Mouse (Mus musculus): Measurements from ENCODE around the gene Atxn2. TPM values are rescaled to one million over a fixed set of nuclear protein-coding genes. Genes with fewer than 3 reads are reported as not detected.
A peak's percentile ranks its signal among the peaks of the same experiment; 100 is the strongest.

Atxn2 gene
- polyA plus RNA-seq, 1 experiment from 2014 or later, result 70.5 TPM

GRCm38 (mm10) chr5:121809667-121810224, 98.6 kb downstream of the Atxn2 start:
- 0 out of 2 replicates have a peak, but pooled peaks cover 3% of the 10 kb centered on the region for H3K4me1 ChIP-seq
- H3K9me3 ChIP-seq, result no peaks in the 10 kb centered on the region
- no peak overlapping the region for H3K27ac ChIP-seq
- 61% methylated on average over 5 of the region's 5 CpGs for WGBS
- H3K4me2 ChIP-seq, result no peak overlapping the region
- H3K27me3 ChIP-seq (replicated peaks), result no peaks in the 10 kb centered on the region
- no peak for ATAC-seq (ENCODE audit: insufficient read depth, low FRiP score, low read depth)
- H3K4me3 ChIP-seq (replicated peaks), result no peak overlapping the region
- H3K36me3 ChIP-seq, result peaks cover 38% of the 10 kb centered on the region
- no peak overlapping the region for H3K9ac ChIP-seq

GRCm38 (mm10) chr5:121810331-121811151, 99.4 kb downstream of the Atxn2 start:
- Histone ChIP-seq H3K9me3 (no peaks in the 10 kb centered on the region), H3K9ac (no peak overlapping the region), H3K4me3 (replicated peaks) (no peak overlapping the region), H3K27ac (no peak overlapping the region), H3K27me3 (replicated peaks) (no peaks in the 10 kb centered on the region), H3K4me1 (0 out of 2 replicates have a peak, but pooled peaks cover 3% of the 10 kb centered on the region), H3K4me2 (no peak overlapping the region), H3K36me3 (peaks cover 42% of the 10 kb centered on the region)
- ATAC-seq (ENCODE audit: insufficient read depth, low FRiP score, low read depth), result no peak
- 81% methylated on average over 17 of the region's 17 CpGs for WGBS

- Histone ChIP-seq H3K9me3 (no peaks in the 10 kb centered on the region), H3K4me3 (replicated peaks) (no peak overlapping the region), H3K4me1 (0 out of 2 replicates have a peak, but pooled peaks cover 3% of the 10 kb centered on the region), H3K9ac (no peak overlapping the region), H3K4me2 (no peak overlapping the region), H3K36me3 (peaks cover 49% of the 10 kb centered on the region), H3K27ac (peak overlapping the region; percentile 12), H3K27me3 (replicated peaks) (no peaks in the 10 kb centered on the region)
- 77% methylated on average over 5 of the region's 5 CpGs for WGBS
- no peak for ATAC-seq (ENCODE audit: insufficient read depth, low FRiP score, low read depth)
Observed at GRCm38 (mm10) chr5:121811485-121811931, 100.4 kb downstream of the Atxn2 start.

GRCm38 (mm10) chr5:121812526-121813243, 101.5 kb downstream of the Atxn2 start:
- no peak for ATAC-seq (ENCODE audit: insufficient read depth, low FRiP score, low read depth)
- Histone ChIP-seq H3K27me3 (replicated peaks) (no peaks in the 10 kb centered on the region), H3K27ac (0 out of 2 replicates have a peak overlapping the region, but pooled peaks have one; percentile 8), H3K4me3 (replicated peaks) (no peak overlapping the region), H3K4me2 (no peak overlapping the region), H3K9me3 (no peaks in the 10 kb centered on the region), H3K36me3 (peaks cover 57% of the 10 kb centered on the region), H3K9ac (no peak overlapping the region), H3K4me1 (0 out of 2 replicates have a peak, but pooled peaks cover 3% of the 10 kb centered on the region)
- WGBS, result 78% methylated on average over 7 of the region's 7 CpGs

GRCm38 (mm10) chr5:121813744-121814143, 102.6 kb downstream of the Atxn2 start:
- Histone ChIP-seq H3K4me1 (0 out of 2 replicates have a peak, but pooled peaks cover 3% of the 10 kb centered on the region), H3K27me3 (replicated peaks) (no peaks in the 10 kb centered on the region), H3K36me3 (peaks cover 67% of the 10 kb centered on the region), H3K27ac (no peak overlapping the region), H3K9me3 (no peaks in the 10 kb centered on the region), H3K4me2 (no peak overlapping the region), H3K4me3 (replicated peaks) (no peak overlapping the region), H3K9ac (no peak overlapping the region)
- ATAC-seq (ENCODE audit: insufficient read depth, low FRiP score, low read depth), result no peak; the same call in 1 of the 2 replicates
- 88% methylated on average over 10 of the region's 10 CpGs for WGBS

DNA sequence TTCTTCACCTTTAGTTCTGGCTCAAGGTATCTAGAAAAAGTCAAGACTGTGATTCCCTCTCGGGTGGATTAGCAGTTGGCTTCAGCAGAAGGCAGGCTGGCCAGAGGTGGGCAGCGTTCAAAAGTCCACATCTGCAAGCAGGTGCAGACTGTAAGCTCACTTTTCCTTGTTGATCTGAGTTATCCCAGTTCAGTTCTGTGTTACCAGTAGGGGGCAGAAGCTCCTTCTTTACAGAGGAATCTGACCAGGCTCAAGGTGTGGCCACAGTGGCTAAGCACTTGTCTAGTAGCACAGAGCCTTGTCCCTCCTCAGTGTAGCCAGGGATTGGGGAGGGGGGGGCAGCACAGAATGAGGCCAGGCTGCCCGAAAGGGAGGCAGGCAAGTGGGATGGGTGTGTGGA, 103.9 kb downstream of the Atxn2 start:
- H3K9ac ChIP-seq, result no peak overlapping the region
- peaks cover 75% of the 10 kb centered on the region for H3K36me3 ChIP-seq
- H3K4me3 ChIP-seq (replicated peaks), result no peak overlapping the region
- 0 out of 2 replicates have a peak, but pooled peaks have one; percentile 33 for ATAC-seq (ENCODE audit: insufficient read depth, low FRiP score, low read depth)
- H3K4me1 ChIP-seq, result no peaks in the 10 kb centered on the region
- H3K27me3 ChIP-seq (replicated peaks), result no peaks in the 10 kb centered on the region
- H3K27ac ChIP-seq, result no peak overlapping the region
- no peaks in the 10 kb centered on the region for H3K9me3 ChIP-seq
- WGBS, result 68% methylated on average over 3 of the region's 3 CpGs
- H3K4me2 ChIP-seq, result no peak overlapping the region

GRCm38 (mm10) chr5:121815867-121816380, 104.8 kb downstream of the Atxn2 start:
- WGBS, result 75% methylated on average over 8 of the region's 8 CpGs
- Histone ChIP-seq H3K36me3 (peaks cover 69% of the 10 kb centered on the region), H3K4me2 (no peak overlapping the region), H3K27me3 (replicated peaks) (no peaks in the 10 kb centered on the region), H3K27ac (no peak overlapping the region), H3K9me3 (no peaks in the 10 kb centered on the region), H3K9ac (no peak overlapping the region), H3K4me3 (replicated peaks) (no peak overlapping the region), H3K4me1 (no peaks in the 10 kb centered on the region)
- ATAC-seq (ENCODE audit: insufficient read depth, low FRiP score, low read depth), result no peak

DNA sequence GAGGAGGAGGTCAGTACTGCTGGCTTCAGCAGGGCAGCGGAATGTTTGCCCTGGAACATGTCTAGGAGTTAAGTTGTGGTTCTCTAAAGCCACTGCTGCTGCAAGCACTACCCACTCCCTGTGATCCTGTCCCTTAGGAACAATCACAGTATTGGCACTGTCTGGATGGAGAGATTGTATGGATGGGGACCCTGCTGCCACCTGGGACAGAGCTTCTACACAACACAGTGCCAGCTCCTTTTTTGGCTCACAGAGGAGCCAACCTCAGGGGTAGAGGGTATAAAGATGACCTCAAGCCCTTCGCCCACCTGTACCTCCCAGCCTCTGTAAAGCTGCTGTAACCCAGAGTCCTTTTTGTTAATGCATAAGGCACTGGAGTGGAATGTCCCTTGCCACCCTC, 105.5 kb downstream of the Atxn2 start:
- Histone ChIP-seq H3K36me3 (peaks cover 62% of the 10 kb centered on the region), H3K4me3 (replicated peaks) (no peak overlapping the region), H3K27ac (no peak overlapping the region), H3K27me3 (replicated peaks) (no peaks in the 10 kb centered on the region), H3K9me3 (no peaks in the 10 kb centered on the region), H3K4me2 (no peak overlapping the region), H3K4me1 (no peaks in the 10 kb centered on the region), H3K9ac (no peak overlapping the region)
- WGBS, result 94% methylated on average over 2 of the region's 2 CpGs
- no peak for ATAC-seq (ENCODE audit: insufficient read depth, low FRiP score, low read depth)

DNA sequence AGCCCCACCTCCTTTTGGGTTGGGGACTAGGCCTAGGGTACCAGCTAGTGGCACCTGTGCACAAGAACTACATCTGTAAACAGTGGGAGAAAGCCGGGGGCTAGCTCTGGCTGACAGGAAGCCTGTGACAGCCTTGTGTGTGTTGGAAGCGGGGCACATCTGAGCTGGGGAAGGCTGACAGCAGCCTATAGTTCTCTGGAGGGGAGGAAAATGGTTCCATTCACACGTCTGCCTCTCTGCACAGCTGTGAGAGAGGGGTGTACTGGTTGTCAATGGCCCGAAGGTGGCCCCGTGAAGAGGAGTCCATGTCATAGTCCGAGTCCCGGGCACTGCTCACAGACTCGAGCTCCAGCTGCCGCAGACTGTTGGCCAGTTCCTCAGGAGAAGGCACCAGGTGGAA, 106.4 kb downstream of the Atxn2 start:
- Histone ChIP-seq H3K4me2 (no peak overlapping the region), H3K9me3 (no peaks in the 10 kb centered on the region), H3K9ac (no peak overlapping the region), H3K4me1 (no peaks in the 10 kb centered on the region), H3K27ac (no peak overlapping the region), H3K36me3 (peaks cover 53% of the 10 kb centered on the region), H3K27me3 (replicated peaks) (no peaks in the 10 kb centered on the region), H3K4me3 (replicated peaks) (no peak overlapping the region)
- WGBS, result 81% methylated on average over 9 of the region's 9 CpGs
- no peak for ATAC-seq (ENCODE audit: insufficient read depth, low FRiP score, low read depth)

GRCm38 (mm10) chr5:121818401-121818800, 107.3 kb downstream of the Atxn2 start:
- no peak overlapping the region for H3K4me2 ChIP-seq
- H3K27me3 ChIP-seq (replicated peaks), result no peaks in the 10 kb centered on the region
- H3K4me1 ChIP-seq, result no peaks in the 10 kb centered on the region
- no peak overlapping the region for H3K4me3 ChIP-seq (replicated peaks)
- no peak overlapping the region for H3K9ac ChIP-seq
- peaks cover 45% of the 10 kb centered on the region for H3K36me3 ChIP-seq
- 92% methylated on average over 7 of the region's 7 CpGs for WGBS
- no peaks in the 10 kb centered on the region for H3K9me3 ChIP-seq
- no peak overlapping the region for H3K27ac ChIP-seq
- no peak for ATAC-seq (ENCODE audit: insufficient read depth, low FRiP score, low read depth)

- no peak overlapping the region for H3K27ac ChIP-seq
- H3K9me3 ChIP-seq, result no peaks in the 10 kb centered on the region
- no peak overlapping the region for H3K9ac ChIP-seq
- H3K4me3 ChIP-seq (replicated peaks), result no peak overlapping the region
- no peak overlapping the region for H3K4me2 ChIP-seq
- WGBS, result 92% methylated on average over 4 of the region's 4 CpGs
- no peaks in the 10 kb centered on the region for H3K4me1 ChIP-seq
- peaks cover 41% of the 10 kb centered on the region for H3K36me3 ChIP-seq
- H3K27me3 ChIP-seq (replicated peaks), result no peaks in the 10 kb centered on the region
- no peak for ATAC-seq (ENCODE audit: insufficient read depth, low FRiP score, low read depth)
Observed at GRCm38 (mm10) chr5:121818862-121819261, 107.7 kb downstream of the Atxn2 start.

Data from stomach, embryonic 15.5 days (tissue).